Mouse (Mus musculus) liver, postnatal 0 days (tissue): ENCODE results near the gene Fosl2. TPM values are rescaled to one million over a fixed set of nuclear protein-coding genes. Genes with fewer than 3 reads are reported as not detected.

ENCODE experiments used
- ATAC-seq: fragments of 200-750 bp; cut with Nextera tagmentation; 2 replicates; pipeline ENCODE4 v1.8.0; 2017; ENCODE audit warnings: mild to moderate bottlenecking, moderate library complexity
- DNase-seq: peaks from one replicate; pipeline ENCODE4 v3.0.0-alpha.2; 2016
- H3K27ac ChIP-seq: fragments of 300-500 bp; sonication (generic); 2 replicates; pipeline ENCODE4 v1.5.1; 2014; ENCODE audit warnings: antibody characterized with exemption, moderate library complexity, mild to moderate bottlenecking, low read depth
- H3K27me3 ChIP-seq: fragments of 300-500 bp; sonication (generic); 2 replicates; pipeline ENCODE4 v1.6.1; 2014; ENCODE audit warnings: low read length, control low read depth, mixed read lengths; ENCODE audit not compliant: insufficient read depth
- H3K36me3 ChIP-seq: fragments of 300-500 bp; sonication (generic); replicated peaks from 2 replicates; pipeline ENCODE4 v1.6.1; 2014; ENCODE audit warnings: mild to moderate bottlenecking, control low read depth, low read length, moderate library complexity, mixed read lengths; ENCODE audit not compliant: insufficient read depth
- H3K4me1 ChIP-seq: fragments of 300-500 bp; sonication (generic); 2 replicates; pipeline ENCODE4 v1.6.1; 2014; ENCODE audit warnings: antibody characterized with exemption, mild to moderate bottlenecking, control low read depth; ENCODE audit not compliant: insufficient read depth
- H3K4me2 ChIP-seq: fragments of 300-500 bp; sonication (generic); 2 replicates; pipeline ENCODE4 v1.6.1; 2014; ENCODE audit warnings: low read depth, mild to moderate bottlenecking, low read length, moderate library complexity, mixed read lengths
- H3K4me3 ChIP-seq: fragments of 300-500 bp; sonication (generic); 2 replicates; pipeline ENCODE4 v1.5.1; 2014; ENCODE audit warnings: low read depth, low read length
- H3K9ac ChIP-seq: fragments of 300-500 bp; sonication (generic); replicated peaks from 2 replicates; pipeline ENCODE4 v1.6.1; 2014; ENCODE audit warnings: mild to moderate bottlenecking, moderate library complexity
- H3K9me3 ChIP-seq: fragments of 300-500 bp; sonication (generic); 2 replicates; pipeline ENCODE4 v1.6.1; 2016; ENCODE audit warnings: mild to moderate bottlenecking, control low read depth, low read length, mixed read lengths
- CTCF ChIP-seq: sonication (generic); IDR thresholded peaks from 2 replicates; pipeline ENCODE4 v1.5.1; 2016; ENCODE audit warnings: antibody characterized with exemption, low read depth
- EP300 ChIP-seq: IDR thresholded peaks from 2 replicates; pipeline ENCODE4 v1.6.1; 2016; ENCODE audit warnings: antibody characterized with exemption, low read depth, mild to moderate bottlenecking
- WGBS: fragments of 180-500 bp; shearing (Covaris S2); extraction: QIAGEN DNeasy Blood & Tissue Kit; methylation state at CpG from one replicate; pipeline ENCODE4 v1.1.7; 2014; ENCODE audit not compliant: insufficient replicate concordance; 5-methylcytosine and 5-hydroxymethylcytosine counted together
- polyA plus RNA-seq: library from polyadenylated mRNA; unstranded; fragments of >200 nt; fragmentation: Nextera tagmentation; extraction: Ambion mirVana; gene quantifications from 2 replicates; pipeline ENCODE4 v1.2.1, GENCODE M21; 2015

Fosl2 gene
- polyA plus RNA-seq, 1 experiment from 2014 or later: 0.92 TPM

- peak overlapping the region; percentile 78 for H3K4me3 ChIP-seq
- peak overlapping the region; percentile 87 for H3K4me2 ChIP-seq
- TF ChIP-seq EP300: no peak
- no peak for TF ChIP-seq CTCF
- H3K27me3 ChIP-seq: peaks cover 24% of the 10 kb centered on the region
- peak overlapping the region; percentile 87 for H3K9ac ChIP-seq
- H3K9me3 ChIP-seq: no peaks in the 10 kb centered on the region
- no peak for ATAC-seq
- H3K4me1 ChIP-seq: peaks cover 19% of the 10 kb centered on the region
- peak overlapping the region; percentile 98 for H3K27ac ChIP-seq
- peak; percentile 48 for DNase-seq
- H3K36me3 ChIP-seq: peaks cover 2% of the 10 kb centered on the region; the same call in 1 of the 2 replicates
- 3% methylated on average over 12 of the region's 12 CpGs for WGBS
These were observed 1.5 kb downstream of the Fosl2 start for GRCm38 (mm10) chr5:32137106-32137522.

GRCm38 (mm10) chr5:32138446-32139195 lies 3.0 kb downstream of the Fosl2 start:
- Histone ChIP-seq H3K9me3 (no peaks in the 10 kb centered on the region), H3K27me3 (peaks cover 13% of the 10 kb centered on the region), H3K4me1 (peaks cover 13% of the 10 kb centered on the region), H3K9ac (peak overlapping the region; percentile 87), H3K27ac (peak overlapping the region; percentile 98), H3K36me3 (peaks cover 9% of the 10 kb centered on the region; the same call in 1 of the 2 replicates), H3K4me3 (peak overlapping the region; percentile 78), H3K4me2 (peak overlapping the region; percentile 87)
- TF ChIP-seq CTCF: no peak
- no peak for TF ChIP-seq EP300
- peak; percentile 3 for ATAC-seq
- 38% methylated on average over 10 of the region's 10 CpGs for WGBS
- peak; percentile 62 for DNase-seq

GRCm38 (mm10) chr5:32139516-32140037 lies 4.0 kb downstream of the Fosl2 start:
- Histone ChIP-seq H3K4me2 (peak overlapping the region; percentile 87), H3K36me3 (peaks cover 9% of the 10 kb centered on the region; the same call in 1 of the 2 replicates)
- peak; percentile 7; the same call in 1 of the 2 replicates for ATAC-seq

GRCm38 (mm10) chr5:32141899-32142298 lies 6.3 kb downstream of the Fosl2 start:
- DNase-seq (no peak), ATAC-seq (no peak)
- Histone ChIP-seq H3K36me3 (peaks cover 22% of the 10 kb centered on the region), H3K4me1 (peaks cover 8% of the 10 kb centered on the region; the same call in 1 of the 2 replicates), H3K4me3 (no peak overlapping the region), H3K27me3 (no peaks in the 10 kb centered on the region), H3K9me3 (no peaks in the 10 kb centered on the region), H3K4me2 (no peak overlapping the region), H3K27ac (no peak overlapping the region), H3K9ac (no peak overlapping the region)
- no peak for TF ChIP-seq EP300
- no peak for TF ChIP-seq CTCF
- 62% methylated on average over 2 of the region's 2 CpGs for WGBS

More at GRCm38 (mm10) chr5:32139516-32140037, 4.0 kb downstream of the Fosl2 start:
- TF ChIP-seq EP300 (peak; percentile 80), CTCF (peak; percentile 85)
- peak overlapping the region; percentile 87 for H3K9ac ChIP-seq
- H3K4me1 ChIP-seq: peaks cover 8% of the 10 kb centered on the region; the same call in 1 of the 2 replicates
- peak overlapping the region; percentile 78 for H3K4me3 ChIP-seq
- H3K27me3 ChIP-seq: peaks cover 4% of the 10 kb centered on the region
- no peaks in the 10 kb centered on the region for H3K9me3 ChIP-seq
- 30% methylated on average over 9 of the region's 9 CpGs for WGBS
- peak overlapping the region; percentile 98 for H3K27ac ChIP-seq
- DNase-seq: peak; percentile 66

- DNase-seq (no peak), ATAC-seq (no peak)
- no peaks in the 10 kb centered on the region for H3K9me3 ChIP-seq
- peaks cover 38% of the 10 kb centered on the region for H3K36me3 ChIP-seq
- H3K4me1 ChIP-seq: peaks cover 5% of the 10 kb centered on the region; the same call in 1 of the 2 replicates
- no peak overlapping the region for H3K4me3 ChIP-seq
- H3K27me3 ChIP-seq: no peaks in the 10 kb centered on the region
- H3K9ac ChIP-seq: no peak overlapping the region
- no peak overlapping the region for H3K27ac ChIP-seq
- WGBS: 83% methylated on average over 13 of the region's 13 CpGs
- no peak overlapping the region for H3K4me2 ChIP-seq
- TF ChIP-seq CTCF: no peak
- TF ChIP-seq EP300: no peak
These were observed 7.9 kb downstream of the Fosl2 start for GRCm38 (mm10) chr5:32143433-32143970.

- Histone ChIP-seq H3K4me3 (no peak overlapping the region), H3K27ac (no peak overlapping the region), H3K27me3 (no peaks in the 10 kb centered on the region), H3K9me3 (no peaks in the 10 kb centered on the region), H3K4me1 (peaks cover 3% of the 10 kb centered on the region; the same call in 1 of the 2 replicates), H3K4me2 (no peak overlapping the region), H3K36me3 (peaks cover 56% of the 10 kb centered on the region), H3K9ac (no peak overlapping the region)
- TF ChIP-seq EP300: no peak
- no peak for TF ChIP-seq CTCF
- DNase-seq: no peak
- ATAC-seq: no peak
- WGBS: 85% methylated on average over 6 of the region's 6 CpGs
These were observed 10.7 kb downstream of the Fosl2 start for GRCm38 (mm10) chr5:32146281-32146680.
